Mouse (Mus musculus) embryonic facial prominence, embryonic 10.5 days (tissue): Measurements from ENCODE around the gene Myo7a. TPM values are rescaled to one million over a fixed set of nuclear protein-coding genes. Genes with fewer than 3 reads are reported as not detected.

Experiments used
- DNase-seq: peaks from one replicate; pipeline ENCODE4 v3.0.0-alpha.2; 2017; ENCODE audit warnings: low spot score
- H3K27ac ChIP-seq: fragments of 300-500 bp; sonication (generic); replicated peaks from 2 replicates; pipeline ENCODE4 v1.5.1; 2016; ENCODE audit warnings: mild to moderate bottlenecking
- H3K27me3 ChIP-seq: fragments of 300-500 bp; sonication (generic); replicated peaks from 2 replicates; pipeline ENCODE4 v1.6.1; 2016; ENCODE audit warnings: low read depth, mild to moderate bottlenecking; ENCODE audit not compliant: poor library complexity, severe bottlenecking
- H3K36me3 ChIP-seq: fragments of 300-500 bp; sonication (generic); replicated peaks from 2 replicates; pipeline ENCODE4 v1.6.1; 2016; ENCODE audit warnings: mild to moderate bottlenecking, moderate library complexity
- H3K4me1 ChIP-seq: fragments of 300-500 bp; sonication (generic); 2 replicates; pipeline ENCODE4 v1.6.1; 2016
- H3K4me3 ChIP-seq: fragments of 300-500 bp; sonication (generic); 2 replicates; pipeline ENCODE4 v1.5.1; 2016; ENCODE audit warnings: mild to moderate bottlenecking, moderate library complexity
- H3K9me3 ChIP-seq: fragments of 300-500 bp; sonication (generic); 2 replicates; pipeline ENCODE4 v1.6.1; 2016; ENCODE audit warnings: mild to moderate bottlenecking
- WGBS: fragments of 180-500 bp; shearing (Covaris S2); methylation state at CpG from one replicate; pipeline ENCODE4 v1.1.7; 2016; 5-methylcytosine and 5-hydroxymethylcytosine counted together
- polyA plus RNA-seq: library from polyadenylated mRNA; unstranded; fragments of >200 nt; fragmentation: Nextera tagmentation; extraction: Ambion mirVana; gene quantifications from 2 replicates; pipeline ENCODE4 v1.2.1, GENCODE M21; 2016

Gene Myo7a
- polyA plus RNA-seq, 1 experiment from 2014 or later: 21.8 TPM

- no peaks in the 10 kb centered on the region for H3K36me3 ChIP-seq
- H3K4me3 ChIP-seq: no peak overlapping the region
- DNase-seq: no peak
- WGBS: 42% methylated on average over 3 of the region's 3 CpGs
- H3K4me1 ChIP-seq: peaks cover 66% of the 10 kb centered on the region
- no peak overlapping the region for H3K27ac ChIP-seq
- H3K27me3 ChIP-seq: peaks cover 12% of the 10 kb centered on the region; the same call in 1 of the 2 replicates
- H3K9me3 ChIP-seq: no peaks in the 10 kb centered on the region
These were observed 34.0 kb upstream of the Myo7a start for GRCm38 (mm10) chr7:98153345-98153744.

GRCm38 (mm10) chr7:98152400-98152799 is 33.1 kb upstream of the Myo7a start:
- peaks cover 69% of the 10 kb centered on the region for H3K4me1 ChIP-seq
- H3K9me3 ChIP-seq: no peaks in the 10 kb centered on the region
- 53% methylated on average over 8 of the region's 8 CpGs for WGBS
- H3K27ac ChIP-seq: no peak overlapping the region
- DNase-seq: no peak
- H3K4me3 ChIP-seq: no peak overlapping the region
- no peaks in the 10 kb centered on the region for H3K36me3 ChIP-seq
- H3K27me3 ChIP-seq: peaks cover 12% of the 10 kb centered on the region; the same call in 1 of the 2 replicates

GRCm38 (mm10) chr7:98150525-98150924 is 31.2 kb upstream of the Myo7a start:
- Histone ChIP-seq H3K4me3 (no peak overlapping the region), H3K4me1 (peaks cover 59% of the 10 kb centered on the region), H3K9me3 (no peaks in the 10 kb centered on the region), H3K27me3 (0 out of 2 replicates have a peak, but pooled peaks cover 12% of the 10 kb centered on the region), H3K27ac (peak overlapping the region; percentile 8; the same call in 1 of the 2 replicates), H3K36me3 (no peaks in the 10 kb centered on the region)
- 44% methylated on average over 5 of the region's 5 CpGs for WGBS
- DNase-seq: no peak

GRCm38 (mm10) chr7:98149802-98150201 is 30.5 kb upstream of the Myo7a start:
- Histone ChIP-seq H3K27ac (peak overlapping the region; percentile 8; the same call in 1 of the 2 replicates), H3K4me1 (peaks cover 56% of the 10 kb centered on the region), H3K36me3 (no peaks in the 10 kb centered on the region), H3K27me3 (peaks cover 12% of the 10 kb centered on the region; the same call in 1 of the 2 replicates), H3K4me3 (no peak overlapping the region), H3K9me3 (no peaks in the 10 kb centered on the region)
- WGBS: 19% methylated on average over 3 of the region's 3 CpGs
- peak; percentile 46 for DNase-seq

- H3K4me1 ChIP-seq: peaks cover 57% of the 10 kb centered on the region
These were observed 29.5 kb upstream of the Myo7a start for GRCm38 (mm10) chr7:98148721-98149407.

GRCm38 (mm10) chr7:98147766-98148165 is 28.4 kb upstream of the Myo7a start:
- 78% methylated on average over 8 of the region's 8 CpGs for WGBS
- Histone ChIP-seq H3K27ac (no peak overlapping the region), H3K4me1 (peaks cover 62% of the 10 kb centered on the region), H3K9me3 (no peaks in the 10 kb centered on the region), H3K27me3 (peaks cover 22% of the 10 kb centered on the region; the same call in 1 of the 2 replicates), H3K4me3 (no peak overlapping the region), H3K36me3 (no peaks in the 10 kb centered on the region)
- no peak for DNase-seq

More at GRCm38 (mm10) chr7:98148721-98149407, 29.5 kb upstream of the Myo7a start:
- Histone ChIP-seq H3K9me3 (no peaks in the 10 kb centered on the region), H3K27ac (no peak overlapping the region), H3K27me3 (peaks cover 12% of the 10 kb centered on the region; the same call in 1 of the 2 replicates), H3K36me3 (no peaks in the 10 kb centered on the region), H3K4me3 (no peak overlapping the region)
- DNase-seq: no peak
- WGBS: 66% methylated on average over 10 of the region's 10 CpGs

GRCm38 (mm10) chr7:98146447-98146845 is 27.1 kb upstream of the Myo7a start:
- Histone ChIP-seq H3K36me3 (no peaks in the 10 kb centered on the region), H3K27me3 (peaks cover 12% of the 10 kb centered on the region; the same call in 1 of the 2 replicates), H3K27ac (no peak overlapping the region), H3K9me3 (no peaks in the 10 kb centered on the region), H3K4me1 (peaks cover 63% of the 10 kb centered on the region), H3K4me3 (no peak overlapping the region)
- no peak for DNase-seq
- 83% methylated on average over 8 of the region's 8 CpGs for WGBS

- WGBS: 88% methylated on average over 12 of the region's 12 CpGs
- Histone ChIP-seq H3K27me3 (peaks cover 10% of the 10 kb centered on the region; the same call in 1 of the 2 replicates), H3K27ac (no peak overlapping the region), H3K36me3 (no peaks in the 10 kb centered on the region), H3K4me1 (peaks cover 60% of the 10 kb centered on the region), H3K9me3 (no peaks in the 10 kb centered on the region), H3K4me3 (no peak overlapping the region)
- no peak for DNase-seq
These were observed 26.6 kb upstream of the Myo7a start for GRCm38 (mm10) chr7:98145842-98146446.

GRCm38 (mm10) chr7:98145402-98145801 is 26.1 kb upstream of the Myo7a start, which contains the start of gene Omp:
Gene Omp, minus strand, starts transcription at chr7:98145502.
- no peaks in the 10 kb centered on the region for H3K36me3 ChIP-seq
- no peak for DNase-seq
- peaks cover 10% of the 10 kb centered on the region; the same call in 1 of the 2 replicates for H3K27me3 ChIP-seq
- 88% methylated on average over 5 of the region's 5 CpGs for WGBS
- no peak within 1 kb of the TSS for H3K4me3 ChIP-seq
- H3K27ac ChIP-seq: no peak within 1 kb of the TSS
- no peaks in the 10 kb centered on the region for H3K9me3 ChIP-seq
- H3K4me1 ChIP-seq: peaks cover 56% of the 10 kb centered on the region

GRCm38 (mm10) chr7:98142648-98143047 is 23.3 kb upstream of the Myo7a start:
- DNase-seq: no peak
- Histone ChIP-seq H3K27ac (no peak overlapping the region; the same call in 1 of the 2 replicates), H3K36me3 (no peaks in the 10 kb centered on the region), H3K9me3 (no peaks in the 10 kb centered on the region), H3K4me3 (no peak overlapping the region), H3K27me3 (peaks cover 10% of the 10 kb centered on the region; the same call in 1 of the 2 replicates), H3K4me1 (peaks cover 42% of the 10 kb centered on the region)
- 55% methylated on average over 3 of the region's 3 CpGs for WGBS

GRCm38 (mm10) chr7:98142247-98142646 is 22.9 kb upstream of the Myo7a start:
- 47% methylated on average over 8 of the region's 8 CpGs for WGBS
- H3K36me3 ChIP-seq: no peaks in the 10 kb centered on the region
- no peak overlapping the region for H3K4me3 ChIP-seq
- DNase-seq: no peak
- peaks cover 10% of the 10 kb centered on the region; the same call in 1 of the 2 replicates for H3K27me3 ChIP-seq
- H3K4me1 ChIP-seq: peaks cover 42% of the 10 kb centered on the region
- H3K27ac ChIP-seq: 0 out of 2 replicates have a peak overlapping the region, but pooled peaks have one; percentile 19
- H3K9me3 ChIP-seq: no peaks in the 10 kb centered on the region

GRCm38 (mm10) chr7:98141206-98141605 is 21.9 kb upstream of the Myo7a start:
- peak; percentile 51 for DNase-seq
- Histone ChIP-seq H3K27me3 (peaks cover 10% of the 10 kb centered on the region; the same call in 1 of the 2 replicates), H3K4me3 (no peak overlapping the region), H3K36me3 (no peaks in the 10 kb centered on the region), H3K27ac (no peak overlapping the region), H3K9me3 (no peaks in the 10 kb centered on the region), H3K4me1 (peaks cover 42% of the 10 kb centered on the region)
- WGBS: 60% methylated on average over 3 of the region's 3 CpGs
